Mouse (Mus musculus) retina, postnatal 1 day (tissue): ENCODE data around the gene Ntrk3.
A peak's percentile ranks its signal among the peaks of the same experiment; 100 is the strongest.

Experiments
- DNase-seq: peaks from one replicate; pipeline ENCODE4 v3.0.0-alpha.2; 2012

Gene Ntrk3

DNA sequence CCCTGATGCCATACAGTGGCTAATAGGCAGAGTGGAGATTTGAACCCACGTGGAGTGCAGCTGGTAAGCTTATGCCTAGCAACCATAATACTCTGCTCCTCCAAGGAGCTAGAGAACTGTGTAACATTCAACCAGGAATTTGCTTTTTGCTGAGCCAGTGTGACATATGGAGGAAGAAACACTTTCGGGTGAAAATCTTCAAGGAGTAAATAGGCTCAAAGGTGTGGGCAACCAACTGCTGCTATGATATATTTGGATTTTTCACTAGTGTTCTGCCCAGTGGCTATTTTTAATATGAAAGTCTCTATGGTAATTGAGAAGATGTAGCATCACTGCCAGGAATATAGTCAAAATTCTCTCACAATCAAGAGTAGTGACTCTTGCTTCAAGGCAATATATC is 409.5 kb downstream of the Ntrk3 start:
- DNase-seq, result no peak

DNA sequence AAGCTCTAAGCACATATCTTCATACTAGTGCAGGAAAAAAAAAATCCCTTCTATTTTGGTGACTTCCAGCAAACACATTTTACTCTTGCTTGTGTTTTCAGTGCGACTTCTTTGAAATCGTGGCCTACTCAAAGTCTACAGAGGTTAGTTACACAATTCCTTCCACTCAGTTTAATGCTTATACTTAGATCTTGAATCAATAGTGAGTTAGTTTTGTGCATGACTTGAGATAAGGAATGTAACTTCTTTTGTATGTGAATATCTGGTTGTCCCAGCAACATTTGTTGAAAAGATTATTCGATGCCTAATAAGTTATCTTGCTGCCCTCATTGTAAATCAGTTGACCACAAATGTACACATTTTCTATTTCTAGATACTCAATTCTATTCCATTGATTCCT is 411.6 kb downstream of the Ntrk3 start:
- no peak for DNase-seq

DNA sequence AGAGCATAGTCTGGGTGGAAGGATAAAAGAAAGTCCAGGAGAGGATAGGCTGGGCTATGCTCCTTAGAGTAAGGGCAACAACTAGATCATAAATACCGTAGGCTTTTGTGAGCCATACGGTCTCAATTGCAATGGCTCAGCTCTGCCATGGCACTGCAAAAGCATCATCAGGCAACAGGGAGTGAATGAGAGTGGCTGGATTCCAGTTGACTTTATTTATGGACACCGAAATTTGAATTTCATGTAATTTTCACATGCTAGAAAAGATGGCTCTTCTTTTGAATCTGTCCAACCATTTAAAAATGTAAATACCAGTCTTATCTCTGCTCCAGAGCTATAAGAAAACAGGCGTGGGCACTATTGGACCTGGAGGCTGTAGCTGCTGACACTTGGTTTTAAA is 419.2 kb downstream of the Ntrk3 start:
- DNase-seq, result no peak

DNA sequence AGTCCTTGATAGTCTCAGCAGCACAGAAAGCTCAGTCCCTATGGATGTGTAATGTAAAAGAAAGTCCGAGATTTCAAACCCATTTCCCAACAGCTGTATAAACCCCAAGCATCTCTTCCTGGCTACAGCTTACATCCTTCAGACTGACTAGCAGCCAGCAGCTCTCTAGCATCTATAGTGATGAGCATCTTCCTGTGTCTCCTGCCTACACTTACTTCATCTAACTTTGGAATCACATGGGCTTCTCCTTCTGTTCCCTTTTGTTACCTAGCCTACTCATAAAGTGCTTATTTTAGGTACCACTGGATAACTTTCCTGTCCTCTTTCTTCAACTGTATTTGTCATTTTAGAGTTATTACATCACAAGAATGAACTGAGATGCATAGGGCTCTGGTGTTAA is 432.0 kb downstream of the Ntrk3 start:
- DNase-seq, result no peak

DNA sequence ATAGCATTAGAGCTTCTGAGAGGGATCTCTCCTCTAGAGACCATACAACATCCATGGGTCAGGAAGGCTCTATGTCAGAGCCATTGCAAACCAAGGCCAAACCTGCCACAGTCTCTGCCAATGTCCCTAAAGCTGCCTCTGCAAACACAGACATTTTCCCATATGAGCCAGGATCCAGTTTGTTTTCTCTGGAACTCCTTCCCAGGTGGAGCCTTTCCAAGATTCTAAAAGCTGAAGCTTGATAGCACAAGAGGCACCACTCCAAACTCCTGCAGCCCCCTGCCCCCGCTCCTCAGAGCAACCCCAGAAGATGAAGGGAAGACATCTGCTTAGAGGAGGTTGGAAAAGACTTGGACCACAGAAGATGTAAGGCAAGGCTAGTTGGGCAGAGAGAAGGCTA is 432.8 kb downstream of the Ntrk3 start:
- no peak for DNase-seq

DNA sequence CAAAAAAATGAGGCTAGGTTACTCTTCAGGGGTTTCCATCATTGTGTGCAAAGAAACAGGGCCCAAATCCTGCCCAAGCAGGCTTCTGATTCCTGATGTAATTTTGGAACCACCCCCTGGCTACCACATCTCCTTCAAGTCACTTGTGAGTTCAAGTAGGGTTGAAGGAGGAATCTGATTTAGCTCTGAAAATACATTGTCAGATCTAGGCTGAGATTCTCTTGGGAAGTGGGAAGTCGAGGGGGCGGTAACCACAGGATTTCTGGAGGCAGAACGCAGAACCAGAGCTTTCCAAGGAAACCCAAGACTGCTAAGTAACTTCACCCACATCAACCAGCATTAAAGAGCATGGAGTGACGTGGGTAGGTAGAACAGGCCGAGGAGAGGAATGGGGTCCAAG is 440.5 kb downstream of the Ntrk3 start:
- DNase-seq, result no peak

DNA sequence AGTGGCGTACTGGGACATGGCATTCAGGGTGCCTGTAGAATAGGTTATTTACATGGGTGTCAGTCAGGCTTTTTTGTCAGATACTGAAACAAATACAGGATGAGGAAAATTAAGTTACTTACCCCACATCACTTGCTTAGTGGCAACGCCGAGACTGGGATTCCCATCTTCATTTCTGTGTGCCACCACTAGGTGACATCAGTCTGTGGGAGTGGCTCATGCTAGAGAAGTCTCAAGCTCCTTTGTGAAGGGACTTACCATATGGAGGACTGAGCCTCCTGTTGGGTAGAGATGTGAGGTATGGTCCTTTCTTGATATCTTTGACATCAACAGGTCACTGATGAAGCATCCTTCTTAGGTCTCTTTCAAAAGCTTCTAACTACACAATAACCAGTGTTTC is 443.5 kb downstream of the Ntrk3 start:
- DNase-seq, result no peak

DNA sequence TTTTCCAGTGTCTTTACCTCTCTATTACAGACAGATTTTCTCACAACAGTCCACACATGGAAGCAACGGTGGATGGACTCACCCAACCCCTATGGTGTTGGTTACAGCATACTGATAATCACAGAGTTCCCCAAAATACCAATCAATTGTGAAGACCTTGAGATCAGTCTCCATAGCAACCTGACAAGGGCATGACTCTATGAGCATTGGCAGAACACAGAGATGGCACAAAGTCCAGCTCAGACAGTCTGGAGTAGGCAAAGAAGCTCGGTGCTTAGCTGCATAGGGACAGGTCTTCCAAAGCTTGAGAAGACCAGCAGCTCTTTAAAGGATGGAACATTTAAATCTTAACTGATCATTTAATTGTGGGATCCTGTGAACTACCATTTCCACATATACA is 447.6 kb downstream of the Ntrk3 start:
- no peak for DNase-seq

DNA sequence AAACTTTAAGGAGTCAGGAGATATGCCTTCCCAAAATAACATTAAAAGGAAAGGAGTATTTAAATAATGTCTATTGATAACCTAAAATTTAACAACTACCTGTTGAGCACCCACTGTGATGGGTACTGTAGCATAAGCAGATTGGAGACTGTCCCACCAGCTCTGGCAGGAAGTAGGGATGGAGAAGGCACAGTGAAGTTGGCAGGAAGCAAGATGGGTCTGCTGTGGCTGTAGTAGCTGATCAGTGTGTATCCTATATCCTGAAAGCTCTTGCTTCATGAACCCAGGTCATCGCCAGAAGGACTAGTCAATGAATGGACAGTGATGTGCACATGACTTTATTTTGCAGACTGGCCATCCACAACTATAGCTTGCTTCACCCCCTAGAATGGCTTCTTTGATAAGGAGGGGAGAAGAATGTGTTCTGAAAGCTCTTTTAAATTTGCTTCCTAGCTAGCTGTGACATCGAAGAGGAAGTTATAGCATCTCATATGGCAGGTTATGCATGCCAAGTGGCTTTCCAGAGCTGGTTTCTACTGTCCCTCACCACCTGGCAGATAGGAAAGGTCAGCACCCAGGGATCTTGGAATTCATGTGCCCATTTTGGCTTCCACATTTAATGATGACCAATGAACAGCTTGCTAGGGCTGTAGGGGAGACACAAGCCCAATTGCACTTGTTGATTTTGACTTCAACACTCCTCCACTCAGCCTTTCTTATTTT is 451.1 kb downstream of the Ntrk3 start:
- no peak for DNase-seq

DNA sequence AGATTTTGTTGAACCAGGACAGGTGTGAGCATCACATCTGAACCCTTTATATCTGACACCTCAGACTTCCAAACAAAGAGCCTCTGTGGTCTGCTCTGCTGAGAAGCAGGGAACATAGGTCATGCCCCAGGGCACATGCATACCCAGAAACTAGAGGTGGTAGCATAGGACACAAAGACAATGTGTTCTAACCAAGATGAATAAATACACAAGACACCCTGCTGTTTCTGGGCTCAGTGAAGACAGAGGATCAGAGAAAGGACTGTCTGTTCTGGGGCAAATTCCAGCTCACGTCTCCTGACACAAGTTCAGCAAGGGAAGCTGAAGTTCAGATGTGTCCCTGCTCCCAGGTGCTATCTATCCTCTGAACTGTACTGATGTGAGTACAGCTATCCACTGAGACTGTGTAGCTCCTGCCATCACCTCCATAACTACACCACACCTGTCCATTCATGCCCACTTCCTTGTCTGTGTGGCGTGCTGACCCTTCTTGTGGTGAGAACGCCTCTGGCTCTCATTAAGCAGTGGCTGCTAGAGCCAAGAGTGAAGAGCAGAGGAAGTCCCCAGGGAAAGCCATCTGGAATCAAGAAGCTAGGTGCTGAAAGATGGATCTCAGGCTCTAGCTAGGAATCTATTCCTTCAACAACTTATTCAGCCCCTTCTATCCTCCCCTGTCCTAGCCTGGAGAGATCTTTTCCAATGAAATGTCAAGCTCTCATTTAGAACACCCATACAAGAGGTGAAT is 468.1 kb downstream of the Ntrk3 start:
- DNase-seq, result no peak

DNA sequence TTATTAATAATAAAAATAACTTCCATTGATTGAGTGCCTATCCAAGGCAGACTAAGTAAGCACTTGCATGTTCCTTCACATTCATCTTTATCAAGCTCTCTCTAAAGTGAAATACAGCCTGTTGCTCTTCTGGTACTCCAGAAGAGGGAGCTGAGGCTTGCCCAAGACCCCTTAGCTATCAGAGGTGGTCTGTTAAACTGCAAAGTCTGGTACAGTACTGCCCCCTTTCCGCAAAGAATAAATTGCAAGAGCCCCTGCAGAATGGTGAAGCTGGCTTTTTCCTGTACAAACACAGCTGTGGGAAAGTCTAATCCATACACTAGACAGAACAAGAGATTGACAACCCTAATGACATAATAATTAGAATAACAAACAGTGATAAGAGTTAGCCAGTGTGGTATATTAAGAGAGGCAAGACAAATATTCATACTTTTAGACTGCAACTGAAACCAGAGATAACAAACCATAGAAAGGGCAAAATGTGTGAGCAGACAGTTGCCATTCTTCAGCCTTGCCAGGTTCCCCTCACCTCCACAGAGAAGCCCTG is 470.3 kb downstream of the Ntrk3 start:
- DNase-seq, result peak; percentile 67

DNA sequence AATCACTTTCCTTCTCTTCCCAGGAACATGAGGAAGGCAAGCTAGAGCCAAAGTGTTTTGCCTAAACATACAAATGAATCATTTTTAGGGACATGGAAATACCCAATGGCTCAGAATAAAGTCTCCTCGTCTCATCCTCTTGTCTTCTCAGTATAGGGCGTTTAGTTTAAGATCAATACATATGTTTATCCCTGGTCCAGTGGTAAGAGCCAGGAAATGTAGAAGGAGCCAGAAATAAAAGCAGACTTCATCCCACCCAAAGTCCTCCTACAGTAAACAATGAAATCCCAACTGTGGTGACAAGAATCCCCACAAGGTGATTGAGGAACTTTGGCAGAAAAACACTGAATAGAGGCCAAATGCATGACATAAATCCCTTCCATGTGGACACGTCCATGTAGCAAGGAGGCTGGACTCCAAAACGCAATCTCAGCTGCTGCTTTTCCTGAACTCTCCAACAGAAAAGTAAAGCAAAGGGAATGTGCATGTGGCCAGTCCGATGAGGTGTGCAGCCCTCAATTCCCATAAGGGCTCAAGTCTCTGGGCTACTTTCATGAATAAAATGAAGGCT is 473.3 kb downstream of the Ntrk3 start:
- no peak for DNase-seq

DNA sequence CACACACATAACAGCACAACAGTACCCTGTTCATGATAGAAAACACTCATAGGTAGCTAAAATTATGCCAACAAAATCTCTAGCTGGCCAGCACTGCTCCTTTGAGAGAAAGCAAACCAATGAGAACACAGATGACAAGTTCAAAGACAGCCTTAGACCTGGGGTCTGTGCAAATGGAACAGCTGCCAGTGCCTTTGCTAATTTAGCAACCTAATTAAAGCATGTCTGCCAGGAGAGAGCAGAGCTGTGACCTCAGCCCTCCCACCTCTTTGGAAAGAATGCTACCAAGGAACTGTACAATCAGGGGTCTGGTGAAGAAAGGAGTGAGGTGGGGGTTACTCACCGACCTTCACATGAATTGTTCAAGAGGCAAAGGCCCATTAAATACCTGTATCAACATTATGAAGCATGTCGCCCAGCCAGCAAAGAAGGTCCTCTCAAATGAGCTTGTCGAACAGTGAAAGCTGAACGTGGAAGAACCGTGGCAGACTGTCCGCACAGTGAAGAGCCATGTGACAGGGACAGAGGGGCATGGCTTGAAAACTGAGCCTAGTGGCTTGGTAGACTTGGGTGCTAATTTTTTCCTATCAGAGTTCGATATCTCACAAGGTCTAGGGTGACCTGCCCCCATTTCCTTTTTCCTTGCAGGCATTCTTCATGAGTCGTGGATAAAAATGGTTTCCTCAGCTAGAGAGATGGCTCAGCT is 476.2 kb downstream of the Ntrk3 start:
- DNase-seq, result no peak

DNA sequence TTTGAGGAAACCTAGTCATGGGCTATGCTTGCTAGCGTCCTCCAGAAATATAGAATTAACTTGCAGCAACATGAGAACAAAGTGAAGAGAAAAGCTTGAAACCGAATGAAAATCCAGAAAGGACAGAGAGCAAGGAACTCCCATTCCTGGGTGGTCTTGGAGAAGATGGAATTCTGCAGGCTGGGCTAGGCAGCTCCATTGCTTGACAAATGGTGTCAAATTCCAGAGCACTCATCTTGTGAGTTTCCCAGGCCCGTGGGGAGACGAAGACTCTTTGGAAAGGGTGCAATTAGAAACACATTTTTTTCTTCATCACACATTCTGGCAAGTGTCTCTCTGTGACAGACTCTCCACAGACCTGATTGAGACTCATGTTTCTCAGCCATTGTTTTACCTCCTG is 479.7 kb downstream of the Ntrk3 start:
- DNase-seq, result no peak

DNA sequence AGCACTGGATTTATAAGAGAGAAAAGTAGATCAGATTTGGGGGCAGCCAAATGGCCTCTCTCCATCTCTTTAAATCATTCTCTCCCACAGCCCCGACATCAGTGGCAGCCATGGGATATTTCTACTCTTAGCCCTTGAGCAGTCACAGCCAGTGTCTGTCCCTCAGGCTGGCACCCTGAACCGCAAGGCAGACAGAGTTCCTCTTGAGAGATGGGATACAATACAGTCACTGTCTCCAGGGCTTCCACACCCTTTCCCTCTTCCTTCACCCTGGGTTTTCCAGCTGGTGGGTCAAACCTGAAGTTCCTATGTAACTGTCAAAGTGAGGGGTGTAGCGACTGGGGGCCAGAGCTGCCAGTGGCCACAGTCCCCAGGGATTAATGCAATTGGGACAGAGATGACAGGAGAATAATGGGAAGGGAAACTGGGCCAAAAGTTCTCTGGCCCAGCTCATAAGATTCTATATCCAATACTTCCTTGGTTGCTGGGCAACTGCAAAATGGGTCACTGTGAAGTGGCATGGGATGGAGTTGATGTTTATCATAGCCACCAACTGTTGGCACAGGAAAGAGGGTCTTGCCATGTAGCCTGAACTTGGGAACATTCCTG is 483.9 kb downstream of the Ntrk3 start:
- DNase-seq, result peak; percentile 12

DNA sequence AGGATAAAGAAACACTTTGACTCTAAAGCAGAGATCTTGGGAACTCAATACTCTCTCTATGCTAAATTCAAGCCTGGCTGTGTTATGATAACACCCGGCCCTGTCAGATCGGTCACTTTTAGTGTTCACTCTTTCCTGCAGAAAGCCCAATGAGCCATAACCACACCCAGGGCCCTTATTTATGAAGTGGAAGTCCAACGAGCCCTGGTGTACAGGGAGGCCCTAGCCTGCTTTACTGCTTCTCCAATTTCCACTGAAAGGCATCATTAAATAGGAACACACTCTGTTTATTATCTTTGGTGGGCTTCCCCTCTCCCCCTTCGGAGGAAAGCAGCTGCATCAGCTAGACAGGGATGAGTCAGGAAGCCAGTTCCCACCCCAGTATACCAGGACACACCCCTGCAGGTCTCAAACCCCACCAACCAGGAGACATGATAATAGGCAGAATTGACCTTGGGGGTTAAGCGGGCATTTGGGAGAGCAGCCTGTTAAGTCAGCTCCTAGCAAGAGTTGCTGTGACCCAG is 489.6 kb downstream of the Ntrk3 start:
- no peak for DNase-seq

DNA sequence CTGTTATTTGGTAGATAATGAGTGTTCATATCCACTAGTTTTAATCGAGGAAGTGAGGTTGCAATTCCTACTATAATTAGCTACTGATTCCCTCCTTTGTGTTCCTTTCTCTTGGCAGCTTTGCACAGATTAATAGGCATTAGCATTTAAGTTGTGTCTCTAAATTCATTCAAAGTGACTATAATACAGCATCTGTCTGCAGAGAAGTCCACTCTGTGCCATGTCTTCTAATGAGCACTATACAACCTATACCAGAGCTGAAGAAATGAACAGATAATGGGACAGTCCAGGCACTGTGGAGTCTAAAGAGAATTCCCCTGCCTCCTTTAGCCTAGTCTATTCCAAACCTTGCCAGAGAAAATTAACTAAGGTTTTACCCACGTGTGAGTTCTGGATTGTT is 498.8 kb downstream of the Ntrk3 start:
- DNase-seq, result no peak

DNA sequence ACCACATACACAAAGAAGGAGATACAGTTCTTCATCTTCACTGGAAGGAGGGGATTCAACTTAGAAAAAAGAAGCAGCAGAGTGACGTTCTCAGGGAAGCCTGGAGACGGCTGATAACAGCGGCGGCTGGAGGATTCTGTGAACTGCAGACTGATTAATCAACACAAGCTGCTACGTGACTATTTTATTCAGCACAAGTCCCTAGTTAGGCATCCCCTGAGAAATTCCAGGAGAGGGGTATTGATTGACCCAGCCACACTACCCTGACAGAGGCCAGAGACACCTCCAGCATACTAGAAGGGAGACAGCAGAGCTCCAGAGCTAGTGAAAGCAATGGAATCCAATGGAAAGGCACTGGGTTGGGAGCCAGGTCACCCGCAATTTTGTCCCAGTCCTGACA is 516.1 kb downstream of the Ntrk3 start:
- DNase-seq, result no peak

DNA sequence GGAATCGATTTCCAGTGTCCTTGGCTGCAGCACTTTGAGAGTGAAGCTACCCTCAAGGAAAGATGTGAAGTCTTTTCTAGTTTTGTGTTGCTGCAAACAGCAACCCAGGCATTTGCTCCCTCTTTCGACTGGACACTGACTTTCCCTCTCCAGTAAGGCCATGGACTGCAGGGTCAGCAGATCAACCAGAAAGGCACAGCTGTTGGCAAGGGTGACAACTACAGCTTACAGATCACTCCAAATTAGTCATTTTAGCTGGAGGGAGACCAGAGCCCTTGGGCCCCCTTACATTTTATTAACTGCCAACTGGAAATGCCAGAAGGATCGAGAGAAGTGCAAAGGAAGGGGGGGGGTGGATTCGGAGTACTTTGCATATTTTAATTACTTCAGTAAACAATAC is 516.9 kb downstream of the Ntrk3 start:
- no peak for DNase-seq

DNA sequence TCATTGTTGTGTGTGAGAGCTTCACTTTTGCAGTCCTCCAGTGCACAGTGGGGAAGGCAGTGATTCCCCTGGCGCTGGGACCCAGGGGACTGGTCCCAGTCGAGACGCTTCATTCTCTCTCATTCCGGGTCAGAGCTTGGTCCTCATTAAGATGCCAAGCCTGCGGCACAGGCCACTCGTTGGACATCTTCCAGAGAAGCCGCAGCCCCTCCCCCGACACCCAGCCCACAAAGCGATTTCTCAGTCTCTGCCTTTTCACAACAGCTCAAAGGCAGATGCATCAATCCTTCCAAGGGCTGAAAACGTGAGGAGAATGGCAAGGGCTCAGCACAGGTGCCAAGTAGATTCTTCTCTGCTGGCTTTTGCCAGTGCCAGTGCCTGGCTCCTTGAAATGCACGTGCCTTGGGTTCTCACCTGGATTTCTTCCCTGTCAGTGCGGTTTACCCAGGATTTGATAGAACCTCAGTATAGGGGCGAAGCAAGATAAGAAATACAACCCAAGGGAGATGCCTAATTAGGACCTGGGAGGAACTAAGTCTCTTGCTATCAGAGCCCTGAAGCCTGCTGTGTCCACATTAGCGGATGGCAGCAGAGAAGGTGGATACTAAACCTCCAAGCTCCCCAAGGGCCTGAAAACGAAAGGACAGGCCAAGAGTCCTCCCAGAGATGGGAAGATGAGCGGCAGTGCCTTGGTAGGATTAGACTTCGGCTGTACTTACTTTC is 546.7 kb downstream of the Ntrk3 start:
- peak; percentile 83 for DNase-seq

DNA sequence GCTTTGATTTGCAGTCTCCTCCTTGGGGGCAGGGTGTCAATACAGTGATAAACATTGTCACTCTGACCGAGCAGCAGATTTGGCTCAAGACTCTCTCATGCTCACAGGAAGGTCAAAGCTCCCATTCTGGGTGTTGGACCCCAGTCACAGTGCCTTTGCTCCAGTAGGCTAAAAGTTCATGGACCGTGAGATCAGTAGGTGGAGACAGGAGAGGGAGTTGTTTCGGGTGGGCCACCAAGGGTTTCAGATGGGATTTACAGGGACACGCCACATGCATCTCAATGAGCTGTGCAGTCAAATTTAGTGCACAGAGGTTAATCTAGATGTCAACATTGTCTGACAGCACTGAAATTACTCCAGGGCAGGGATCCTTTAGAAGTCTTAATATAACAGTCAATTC is 552.2 kb downstream of the Ntrk3 start:
- no peak for DNase-seq

DNA sequence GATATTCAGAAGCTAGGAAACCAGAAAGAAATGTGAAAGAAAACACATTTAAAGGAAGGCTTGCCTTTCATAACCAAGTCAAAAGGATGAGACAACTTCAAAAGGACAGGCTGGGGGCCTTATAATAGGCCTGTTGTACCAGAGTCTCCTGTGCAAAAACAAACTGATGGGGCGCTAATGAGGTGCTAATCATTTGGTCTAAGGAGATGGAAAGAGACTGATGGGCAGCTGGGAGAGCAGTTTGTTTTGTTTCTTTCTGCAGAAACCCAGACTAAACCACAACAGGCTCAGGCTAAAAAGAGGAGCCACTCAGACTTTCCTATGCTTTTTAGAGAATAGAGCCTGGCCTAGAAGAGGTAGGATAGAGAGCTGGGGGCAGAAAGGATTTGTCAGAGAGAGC is 554.4 kb downstream of the Ntrk3 start:
- peak; percentile 54 for DNase-seq
